Mouse (Mus musculus) lung, adult 2 months (tissue): Measurements from ENCODE around the gene Cenpa. TPM values are rescaled to one million over a fixed set of nuclear protein-coding genes. Genes with fewer than 3 reads are reported as not detected.

Experiments
- DNase-seq: peaks from one replicate; pipeline ENCODE4 v3.0.0; 2022
- H3K4me1 ChIP-seq: fragments of 200-500 bp; 2 replicates; pipeline ENCODE4 v1.6.1; 2011; ENCODE audit warnings: low read length; ENCODE audit not compliant: control insufficient read depth, insufficient read depth
- H3K4me3 ChIP-seq: fragments of 200-500 bp; replicated peaks from 2 replicates; pipeline ENCODE3; 2011; ENCODE audit warnings: low read depth, mild to moderate bottlenecking, control low read depth, low read length; ENCODE audit errors: extremely low read depth
- CTCF ChIP-seq: fragments of 200-500 bp; IDR thresholded peaks from 2 replicates; pipeline ENCODE4 v1.5.1; 2011; ENCODE audit warnings: mild to moderate bottlenecking, low read length, control low read depth; ENCODE audit not compliant: insufficient read depth
- POLR2A ChIP-seq: fragments of 200-500 bp; IDR thresholded peaks from 2 replicates; pipeline ENCODE4 v1.6.1; 2011; ENCODE audit warnings: low read depth, mild to moderate bottlenecking, control low read depth, low read length, borderline replicate concordance; ENCODE audit errors: extremely low read depth
- WGBS: fragments of 180-500 bp; shearing (Covaris S2); methylation state at CpG from one replicate; pipeline ENCODE4 v1.1.7; 2018; 5-methylcytosine and 5-hydroxymethylcytosine counted together
- polyA plus RNA-seq: library from polyadenylated mRNA; depleted of rRNA; stranded (reverse); fragments of >200 nt; gene quantifications from 2 replicates; pipeline ENCODE4 v1.2.3, GENCODE M21; 2012; rRNA removed

The Cenpa gene
- polyA plus RNA-seq, 1 experiment = 13.8 TPM

GRCm38 (mm10) chr5:30713691-30714090 is 47.1 kb downstream of the Cenpa start:
- no peak for TF ChIP-seq CTCF
- TF ChIP-seq POLR2A = no peak
- WGBS = 26% methylated on average over 11 of the region's 11 CpGs
- no peak for DNase-seq
- H3K4me1 ChIP-seq = peaks cover 9% of the 10 kb centered on the region
- no peak overlapping the region for H3K4me3 ChIP-seq

GRCm38 (mm10) chr5:30716311-30716710 is 49.7 kb downstream of the Cenpa start:
- DNase-seq = no peak
- TF ChIP-seq POLR2A (no peak), CTCF (no peak)
- no peak overlapping the region for H3K4me3 ChIP-seq
- 90% methylated on average over 2 of the region's 2 CpGs for WGBS
- H3K4me1 ChIP-seq = peaks cover 7% of the 10 kb centered on the region

GRCm38 (mm10) chr5:30717506-30717905 is 50.9 kb downstream of the Cenpa start:
- no peak overlapping the region for H3K4me3 ChIP-seq
- TF ChIP-seq POLR2A (no peak), CTCF (no peak)
- 86% methylated on average over 4 of the region's 4 CpGs for WGBS
- no peak for DNase-seq
- H3K4me1 ChIP-seq = peaks cover 4% of the 10 kb centered on the region

- Histone ChIP-seq H3K4me1 (no peaks in the 10 kb centered on the region), H3K4me3 (no peak overlapping the region)
- TF ChIP-seq POLR2A (no peak), CTCF (no peak)
- 66% methylated on average over 10 of the region's 10 CpGs for WGBS
- DNase-seq = no peak
Observed at GRCm38 (mm10) chr5:30717991-30718703, 51.6 kb downstream of the Cenpa start.

- 86% methylated on average over 8 of the region's 8 CpGs for WGBS
- TF ChIP-seq CTCF (no peak), POLR2A (no peak)
- no peak for DNase-seq
- Histone ChIP-seq H3K4me1 (no peaks in the 10 kb centered on the region), H3K4me3 (no peak overlapping the region)
Observed at GRCm38 (mm10) chr5:30721935-30722334, 55.4 kb downstream of the Cenpa start.

Other genes starting within 250 kb of the Cenpa start
- gene Otof, start 204.8 kb upstream of the Cenpa start, polyA plus RNA-seq = 0.26 TPM in 2 replicates
- gene 1700001C02Rik, start 200.7 kb upstream of the Cenpa start, polyA plus RNA-seq = 24.4 and 25.3 TPM in 2 replicates
- gene Cib4, start 120.9 kb upstream of the Cenpa start, polyA plus RNA-seq = 0.62 TPM in 1 of 2 replicates, not detected in the other
- gene Kcnk3, start 78.6 kb upstream of the Cenpa start, polyA plus RNA-seq = 85.5 and 98.7 TPM in 2 replicates
- gene Slc35f6, start 18.8 kb upstream of the Cenpa start, polyA plus RNA-seq = 82.9 and 97.2 TPM in 2 replicates
- 5.6 and 7.9 TPM in 2 replicates for gene Dpysl5, start 44.8 kb downstream of the Cenpa start, polyA plus RNA-seq
- 66.2 and 81.8 TPM in 2 replicates for gene Mapre3, start 147.9 kb downstream of the Cenpa start, polyA plus RNA-seq
- gene Tmem214, start 201.2 kb downstream of the Cenpa start, polyA plus RNA-seq = 85.7 and 86.6 TPM in 2 replicates
- gene Agbl5, start 221.9 kb downstream of the Cenpa start, polyA plus RNA-seq = 19.2 and 20.8 TPM in 2 replicates
- 218 and 230 TPM in 2 replicates for gene Ost4, start 241.0 kb downstream of the Cenpa start, polyA plus RNA-seq
- gene Emilin1, start 246.6 kb downstream of the Cenpa start, polyA plus RNA-seq = 89.9 and 107 TPM in 2 replicates